Mouse (Mus musculus) MEL (cell line): Measurements from ENCODE around the gene Pex3.

ENCODE experiments used
- BHLHE40 ChIP-seq: IDR thresholded peaks from 2 replicates; pipeline ENCODE4 v1.6.1; 2012; ENCODE audit warnings: low read depth, mild to moderate bottlenecking, inconsistent platforms, low read length, improper control_type of control experiment, borderline replicate concordance
- CHD1 ChIP-seq: IDR thresholded peaks from 2 replicates; pipeline ENCODE4 v1.6.1; 2012; ENCODE audit warnings: low read depth, mild to moderate bottlenecking, inconsistent platforms, low read length, improper control_type of control experiment
- CTCF ChIP-seq, 3 experiments: IDR thresholded peaks in 2 of 3; conservative IDR thresholded peaks in 1 of 3; 2 replicates each; pipeline ENCODE4 v1.5.1; 2011 to 2012; ENCODE audit warnings: low read length in 3 of 3, low read depth in 2 of 3, mild to moderate bottlenecking in 2 of 3, improper control_type of control experiment in 1 of 3, inconsistent platforms in 1 of 3, mixed read lengths in 1 of 3, moderate library complexity in 1 of 3; ENCODE audit not compliant: control insufficient read depth in 1 of 3, insufficient read depth in 1 of 3, poor library complexity in 1 of 3, severe bottlenecking in 1 of 3
- E2F4 ChIP-seq: IDR thresholded peaks from 2 replicates; pipeline ENCODE4 v1.6.1; 2011; ENCODE audit warnings: low read depth, low read length, improper control_type of control experiment, borderline replicate concordance
- ETS1 ChIP-seq: IDR thresholded peaks from 2 replicates; pipeline ENCODE4 v1.6.1; 2012; ENCODE audit warnings: low read depth, mild to moderate bottlenecking, inconsistent platforms, low read length, improper control_type of control experiment, moderate library complexity
- JUND ChIP-seq: IDR thresholded peaks from 2 replicates; pipeline ENCODE4 v1.6.1; 2011; ENCODE audit warnings: low read depth, mild to moderate bottlenecking, improper control_type of control experiment, low read length
- KAT2A ChIP-seq: conservative IDR thresholded peaks from 2 replicates; pipeline ENCODE4 v1.6.1; 2012; ENCODE audit warnings: low read depth, low read length, improper control_type of control experiment, inconsistent platforms
- POLR2A ChIP-seq, 2 experiments: IDR thresholded peaks; 2 replicates each; pipeline ENCODE4 v1.6.1; 2011 to 2012; ENCODE audit warnings: low read length in 2 of 2, mild to moderate bottlenecking in 2 of 2, control low read depth in 1 of 2, improper control_type of control experiment in 1 of 2, low read depth in 1 of 2, moderate library complexity in 1 of 2; ENCODE audit not compliant: control insufficient read depth in 1 of 2, insufficient read depth in 1 of 2, poor library complexity in 1 of 2
- TCF12 ChIP-seq: IDR thresholded peaks from 2 replicates; pipeline ENCODE4 v1.6.1; 2014; ENCODE audit warnings: low read depth, mild to moderate bottlenecking, inconsistent platforms, low read length, improper control_type of control experiment, moderate library complexity
- USF1 ChIP-seq: IDR thresholded peaks from 2 replicates; pipeline ENCODE4 v1.6.1; 2014; ENCODE audit warnings: low read depth, mild to moderate bottlenecking, inconsistent platforms, low read length, improper control_type of control experiment, moderate library complexity
- ZC3H11A ChIP-seq: IDR thresholded peaks from 2 replicates; pipeline ENCODE4 v1.6.1; 2012; ENCODE audit warnings: low read depth, mild to moderate bottlenecking, inconsistent platforms, low read length, improper control_type of control experiment
- ZNF384 ChIP-seq: IDR thresholded peaks from 2 replicates; pipeline ENCODE4 v1.6.1; 2012; ENCODE audit warnings: low read depth, mild to moderate bottlenecking, inconsistent platforms, low read length, improper control_type of control experiment

GRCm38 (mm10) chr10:13572003-13572402 lies 19.1 kb upstream of the Pex3 start:
- TF ChIP-seq CHD1: no peak
- TF ChIP-seq CTCF (IDR thresholded peaks at IDR 0.05 in 2 of 3, conservative IDR thresholded peaks at IDR 0.05 in 1 of 3; ENCODE audit: control insufficient read depth in 1 of 3, insufficient read depth in 1 of 3, low read depth in 2 of 3, low read length in 3 of 3, poor library complexity in 1 of 3, severe bottlenecking in 1 of 3): no peak
- TF ChIP-seq ZC3H11A: no peak
- no peak for TF ChIP-seq TCF12
- no peak for TF ChIP-seq E2F4
- TF ChIP-seq BHLHE40: no peak
- no peak for TF ChIP-seq KAT2A
- no peak for TF ChIP-seq POLR2A (IDR thresholded peaks at IDR 0.05; ENCODE audit: control insufficient read depth in 1 of 2, insufficient read depth in 1 of 2, low read depth in 1 of 2, low read length in 2 of 2, poor library complexity in 1 of 2)
- no peak for TF ChIP-seq USF1
- no peak for TF ChIP-seq JUND
- no peak for TF ChIP-seq ZNF384
- no peak for TF ChIP-seq ETS1
